Mouse (Mus musculus): ENCODE data around the gene Rpl27.
A peak's percentile ranks its signal among the peaks of the same experiment; 100 is the strongest.

GRCm38 (mm10) chr11:101486126-101486525, 44.0 kb downstream of the Rpl27 start:
- TF ChIP-seq EP300 (IDR thresholded peaks at IDR 0.05; ENCODE audit: low read depth in 1 of 2, low read length in 2 of 2) (no peak), CTCF (IDR thresholded peaks at IDR 0.05 in 2 of 3, conservative IDR thresholded peaks at IDR 0.05 in 1 of 3; ENCODE audit: control insufficient read depth in 1 of 3, insufficient read depth in 1 of 3, low read depth in 2 of 3, low read length in 3 of 3, poor library complexity in 1 of 3, severe bottlenecking in 1 of 3) (no peak), POLR2A (IDR thresholded peaks at IDR 0.05; ENCODE audit: control insufficient read depth in 1 of 2, insufficient read depth in 1 of 2, low read depth in 1 of 2, low read length in 2 of 2, poor library complexity in 1 of 2) (0 out of 4 replicates have a peak, but pooled peaks of 1 of the 2 experiments have one; percentile 7)

Data from MEL (cell line).